Mouse (Mus musculus): ENCODE data around the gene Ablim2.

- TF ChIP-seq CTCF (IDR thresholded peaks at IDR 0.05; ENCODE audit: low read depth): peak; percentile 10; the same call in 1 of the 2 replicates
- no peak for TF ChIP-seq EP300 (IDR thresholded peaks at IDR 0.05; ENCODE audit: low read depth)
Measured at GRCm38 (mm10) chr5:35728957-35729460, 28.7 kb upstream of the Ablim2 start.

Measured in liver, embryonic 14.5 days (tissue).